Mouse (Mus musculus) spleen, adult 2 months (tissue): Measurements from ENCODE around the gene Pax4.

Experiments used
- CTCF ChIP-seq: fragments of 200-500 bp; IDR thresholded peaks from 2 replicates; pipeline ENCODE4 v1.5.1; 2011; ENCODE audit warnings: mild to moderate bottlenecking, inconsistent platforms; ENCODE audit not compliant: insufficient read depth, insufficient read length, insufficient replicate concordance; ENCODE audit errors: extremely low read depth
- POLR2A ChIP-seq: fragments of 200-500 bp; IDR thresholded peaks from 2 replicates; pipeline ENCODE4 v1.6.1; 2011; ENCODE audit warnings: low read depth, low read length, inconsistent platforms

DNA sequence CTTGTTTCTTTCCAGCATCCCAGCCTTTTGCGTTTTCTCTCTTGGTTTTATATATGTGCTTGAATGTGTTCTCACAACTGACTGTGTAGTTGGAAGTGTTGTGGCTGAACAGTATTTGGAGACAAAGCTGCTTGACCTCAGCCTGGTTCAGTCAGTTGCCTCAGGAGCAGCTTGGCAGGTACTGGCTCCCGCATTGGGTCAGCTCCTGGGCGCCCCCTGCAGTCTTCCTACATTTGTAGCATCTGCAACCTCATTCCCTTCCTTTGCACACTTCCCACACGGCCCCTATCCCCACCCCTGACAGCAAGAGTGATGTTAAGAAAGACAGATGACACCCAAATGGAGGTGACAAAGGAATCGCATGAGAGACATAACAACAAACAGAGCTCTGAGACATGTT, 11.4 kb upstream of the Pax4 start:
- peak; percentile 41; the same call in 1 of the 2 replicates for TF ChIP-seq CTCF
- no peak for TF ChIP-seq POLR2A
